Mouse (Mus musculus) liver, embryonic 14.5 days (tissue): ENCODE results near the gene Mettl2.

Source experiments
- CTCF ChIP-seq: IDR thresholded peaks from 2 replicates; pipeline ENCODE4 v1.5.1; 2016; ENCODE audit warnings: antibody characterized with exemption, low read depth, control low read depth
- EP300 ChIP-seq: IDR thresholded peaks from 2 replicates; pipeline ENCODE4 v1.6.1; 2016; ENCODE audit warnings: antibody characterized with exemption, low read depth

- no peak for TF ChIP-seq EP300
- peak; percentile 90 for TF ChIP-seq CTCF
These were observed 2.2 kb upstream of the Mettl2 start for GRCm38 (mm10) chr11:105123986-105124385.
